9 mouse cellular contexts compared by ENCODE assay signal in genomic region chr7:80379531-80379930, GRCm38 (mm10). TPM values are rescaled to one million over a fixed set of nuclear protein-coding genes. Genes with fewer than 3 reads are reported as not detected.
DNase-seq lines count a peak whose midpoint lies in the region; ATAC-seq and TF ChIP-seq lines count a peak whose summit lies in the region.
"Had no signal": no experiment of that assay in that cellular context is flagged by ENCODE, and none has a peak within 500 bp of the region (broad histone marks: within the 10 kb centered on the region; RNA-seq: fewer than 3 reads in every experiment).

No protein-coding gene starts in this region.

- WGBS in kidney, embryonic 16.5 days = 64% methylated on average over 13 of the region's 13 CpGs
- whole genome bisulfite sequencing in embryonic facial prominence, embryonic 14.5 days = 68% methylated on average over 13 of the region's 13 CpGs
- 51% methylated on average over 13 of the region's 13 CpGs for WGBS in small intestine, adult 2 months
- 61% methylated on average over 13 of the region's 13 CpGs for WGBS in forebrain, embryonic 16.5 days

- TF ChIP-seq RAD21 in MEL (IDR thresholded peaks at IDR 0.05; ENCODE audit: low read depth, low read length) = peak; percentile 18

- H3K79me2 ChIP-seq in MEL (ENCODE audit: control insufficient read depth, insufficient read depth, low read length, poor library complexity) = no peaks in the 10 kb centered on the region

- H3K27me3 ChIP-seq in kidney, embryonic 16.5 days (ENCODE audit: insufficient read depth, low read length) = no peaks in the 10 kb centered on the region
- no peaks in the 10 kb centered on the region for H3K27me3 ChIP-seq in MEL (ENCODE audit: control insufficient read depth in 1 of 2, insufficient read depth in 2 of 2, low read length in 2 of 2)
- H3K27me3 ChIP-seq in embryonic facial prominence, embryonic 14.5 days (replicated peaks; ENCODE audit: control insufficient read depth, insufficient read depth, low read length) = no peaks in the 10 kb centered on the region
- H3K27me3 ChIP-seq in small intestine, adult 2 months (ENCODE audit: control insufficient read depth, insufficient read depth, low read length) = no peaks in the 10 kb centered on the region
- H3K27me3 ChIP-seq in forebrain, embryonic 16.5 days (replicated peaks; ENCODE audit: control insufficient read depth, insufficient read depth, low read length) = no peaks in the 10 kb centered on the region
- H3K27me3 ChIP-seq: embryonic facial prominence, embryonic 13.5 days had no signal

- no peak for TF ChIP-seq POLR2A in MEL (IDR thresholded peaks at IDR 0.05; ENCODE audit: control insufficient read depth in 1 of 2, insufficient read depth in 1 of 2, low read depth in 1 of 2, low read length in 2 of 2, poor library complexity in 1 of 2)
- no peak for TF ChIP-seq POLR2A in small intestine, adult 2 months (IDR thresholded peaks at IDR 0.05; ENCODE audit: low read depth, low read length)

- peak; percentile 46 for DNase-seq in kidney, adult 18-20 months
- peak; percentile 51 for DNase-seq in MEL (ENCODE audit: low read depth, low spot score)
- peak; percentile 12 for DNase-seq in embryonic facial prominence, embryonic 14.5 days (ENCODE audit: low spot score)
- no peak for DNase-seq in gastrocnemius, adult 18-20 months (ENCODE audit: low spot score)

- ATAC-seq in kidney, embryonic 16.5 days (ENCODE audit: low FRiP score, low TSS enrichment) = no peak
- ATAC-seq in embryonic facial prominence, embryonic 14.5 days (ENCODE audit: low read depth) = no peak
- no peak for ATAC-seq in forebrain, embryonic 16.5 days

- TF ChIP-seq CTCF in MEL (IDR thresholded peaks at IDR 0.05 in 2 of 3, conservative IDR thresholded peaks at IDR 0.05 in 1 of 3; ENCODE audit: control insufficient read depth in 1 of 3, insufficient read depth in 1 of 3, low read depth in 2 of 3, low read length in 3 of 3, poor library complexity in 1 of 3, severe bottlenecking in 1 of 3) = peak; percentile 68 to 81 (median 72)
- peak; percentile 61; the same call in 1 of the 2 replicates for TF ChIP-seq CTCF in small intestine, adult 2 months (IDR thresholded peaks at IDR 0.05; ENCODE audit: extremely low read depth, insufficient read length, insufficient replicate concordance, low read depth, low read length)

- peaks cover 14% of the 10 kb centered on the region; the same call in 1 of the 2 replicates for H3K36me3 ChIP-seq in kidney, embryonic 16.5 days (ENCODE audit: insufficient read depth, low read length)
- peaks cover 0 to 14% of the 10 kb centered on the region in 2 experiments; a peak in 2 of 4 replicates for H3K36me3 ChIP-seq in MEL (ENCODE audit: control insufficient read depth in 1 of 2, insufficient read depth in 2 of 2, low read length in 2 of 2)
- 0 out of 2 replicates have a peak, but pooled peaks cover 25% of the 10 kb centered on the region for H3K36me3 ChIP-seq in embryonic facial prominence, embryonic 14.5 days (ENCODE audit: control insufficient read depth, insufficient read depth, low read length)
- H3K36me3 ChIP-seq in small intestine, adult 2 months (ENCODE audit: control insufficient read depth, insufficient read depth, low read length) = 0 out of 2 replicates have a peak, but pooled peaks cover 1% of the 10 kb centered on the region
- no peaks in the 10 kb centered on the region for H3K36me3 ChIP-seq in forebrain, embryonic 16.5 days (ENCODE audit: control insufficient read depth, insufficient read depth)

- H3K4me1 ChIP-seq in kidney, embryonic 16.5 days (ENCODE audit: insufficient read depth, low read length) = peaks cover 3% of the 10 kb centered on the region; the same call in 1 of the 2 replicates
- H3K4me1 ChIP-seq in MEL (ENCODE audit: control insufficient read depth in 1 of 2, insufficient read depth in 2 of 2, low read length in 2 of 2) = peaks cover 5 to 16% of the 10 kb centered on the region in 2 experiments
- no peaks in the 10 kb centered on the region for H3K4me1 ChIP-seq in embryonic facial prominence, embryonic 14.5 days (ENCODE audit: control insufficient read depth, insufficient read depth, low read length)
- H3K4me1 ChIP-seq in small intestine, adult 2 months (ENCODE audit: control insufficient read depth, insufficient read depth, insufficient read length, low read length) = peaks cover 3% of the 10 kb centered on the region; the same call in 1 of the 2 replicates
- no peaks in the 10 kb centered on the region for H3K4me1 ChIP-seq in forebrain, embryonic 16.5 days (replicated peaks; ENCODE audit: control insufficient read depth, insufficient read depth, low read length)
- H3K4me1 ChIP-seq: embryonic facial prominence, embryonic 13.5 days had no signal

- TF ChIP-seq EP300 in MEL (IDR thresholded peaks at IDR 0.05; ENCODE audit: low read depth in 1 of 2, low read length in 2 of 2) = no peak

- no peak overlapping the region for H3K4me3 ChIP-seq in kidney, embryonic 16.5 days (ENCODE audit: low read length)
- H3K4me3 ChIP-seq in MEL (ENCODE audit: control insufficient read depth in 1 of 2, insufficient read depth in 1 of 2, low read depth in 2 of 2, low read length in 2 of 2) = no peak overlapping the region
- no peak overlapping the region for H3K4me3 ChIP-seq in embryonic facial prominence, embryonic 14.5 days (ENCODE audit: low read depth, low read length)
- H3K4me3 ChIP-seq in small intestine, adult 2 months (ENCODE audit: low read depth, low read length) = no peak overlapping the region
- no peak overlapping the region for H3K4me3 ChIP-seq in forebrain, embryonic 16.5 days (replicated peaks; ENCODE audit: low read length)
- H3K4me3 ChIP-seq: embryonic facial prominence, embryonic 13.5 days; limb, embryonic 13.5 days had no signal

- no peaks in the 10 kb centered on the region for H3K9me3 ChIP-seq in kidney, embryonic 16.5 days (ENCODE audit: low read length)
- no peaks in the 10 kb centered on the region for H3K9me3 ChIP-seq in MEL (replicated peaks; ENCODE audit: insufficient read depth, low read length)
- no peaks in the 10 kb centered on the region for H3K9me3 ChIP-seq in embryonic facial prominence, embryonic 14.5 days (ENCODE audit: control insufficient read depth, low read length)
- no peaks in the 10 kb centered on the region for H3K9me3 ChIP-seq in forebrain, embryonic 16.5 days (ENCODE audit: control insufficient read depth, low read length)
- H3K9me3 ChIP-seq: embryonic facial prominence, embryonic 13.5 days; limb, embryonic 13.5 days had no signal

- no peak overlapping the region for H3K27ac ChIP-seq in kidney, embryonic 16.5 days (ENCODE audit: low read length)
- no peak overlapping the region for H3K27ac ChIP-seq in MEL (ENCODE audit: control insufficient read depth, low read depth, low read length)
- no peak overlapping the region for H3K27ac ChIP-seq in embryonic facial prominence, embryonic 14.5 days (replicated peaks; ENCODE audit: low read depth, low read length)
- H3K27ac ChIP-seq in small intestine, adult 2 months (ENCODE audit: insufficient read depth, low read depth, low read length) = no peak overlapping the region
- H3K27ac ChIP-seq in forebrain, embryonic 16.5 days (ENCODE audit: low read length) = no peak overlapping the region
- H3K27ac ChIP-seq: embryonic facial prominence, embryonic 13.5 days; limb, embryonic 13.5 days had no signal

- H3K9ac ChIP-seq in kidney, embryonic 16.5 days (replicated peaks; ENCODE audit: low read length) = no peak overlapping the region
- no peak overlapping the region for H3K9ac ChIP-seq in MEL (ENCODE audit: control insufficient read depth, low read depth, low read length, poor library complexity, severe bottlenecking)
- no peak overlapping the region for H3K9ac ChIP-seq in embryonic facial prominence, embryonic 14.5 days (ENCODE audit: low read depth, low read length)
- no peak overlapping the region for H3K9ac ChIP-seq in forebrain, embryonic 16.5 days (replicated peaks; ENCODE audit: low read depth, low read length)
- H3K9ac ChIP-seq: embryonic facial prominence, embryonic 13.5 days; limb, embryonic 13.5 days had no signal

- H3K4me2 ChIP-seq in kidney, embryonic 16.5 days (replicated peaks; ENCODE audit: low read depth, low read length) = no peak overlapping the region
- H3K4me2 ChIP-seq in embryonic facial prominence, embryonic 14.5 days (ENCODE audit: low read depth, low read length) = no peak overlapping the region
- no peak overlapping the region for H3K4me2 ChIP-seq in forebrain, embryonic 16.5 days (ENCODE audit: low read length)
- H3K4me2 ChIP-seq: embryonic facial prominence, embryonic 13.5 days; limb, embryonic 13.5 days had no signal

RNA-seq across cellular contexts. Expression of gene Fes, which starts 8.2 kb away (rescaled TPM):
- 16.8 and 18.3 TPM in 2 replicates for polyA plus RNA-seq in kidney, embryonic 16.5 days (2015; fragmentation: Nextera tagmentation; extraction: Ambion mirVana)
- 1.3 and 2.7 TPM in 2 replicates for total RNA-seq in MEL (2012; rRNA removed)
- polyA plus RNA-seq in MEL (2012; ENCODE audit: insufficient read depth in 1 of 2, insufficient read length in 2 of 2, low read depth in 1 of 2, low replicate concordance in 2 of 2, missing spikeins in 1 of 2) = 1 to 10 TPM in 1 of 2 experiments, not detected in 1; 6.6 TPM
- 14.6 and 15.7 TPM in 2 replicates for polyA plus RNA-seq in embryonic facial prominence, embryonic 14.5 days (2014; fragmentation: Nextera tagmentation; extraction: Ambion mirVana)
- polyA plus RNA-seq in small intestine, adult 2 months (2012; rRNA removed) = 15.2 and 16.6 TPM in 2 replicates
- 2.8 and 4.7 TPM in 2 replicates for polyA plus RNA-seq in forebrain, embryonic 16.5 days (2015; fragmentation: Nextera tagmentation; extraction: Ambion mirVana)
- 1 to 10 TPM; 2.0 to 3.5 TPM for total RNA-seq in gastrocnemius, adult 18-20 months (2021)

RNA-seq across cellular contexts. Expression of gene Man2a2, which starts 8.4 kb away (rescaled TPM):
- polyA plus RNA-seq in kidney, embryonic 16.5 days (2015; fragmentation: Nextera tagmentation; extraction: Ambion mirVana) = 16.6 and 19.1 TPM in 2 replicates
- 17.4 and 19.2 TPM in 2 replicates for total RNA-seq in MEL (2012; rRNA removed)
- polyA plus RNA-seq in MEL (2012; ENCODE audit: insufficient read depth in 1 of 2, insufficient read length in 2 of 2, low read depth in 1 of 2, low replicate concordance in 2 of 2, missing spikeins in 1 of 2) = 10 to 100 TPM in 1 of 2 experiments, not detected in 1; 38.6 TPM
- 15.7 and 19.3 TPM in 2 replicates for polyA plus RNA-seq in embryonic facial prominence, embryonic 14.5 days (2014; fragmentation: Nextera tagmentation; extraction: Ambion mirVana)
- 16.8 and 30.2 TPM in 2 replicates for polyA plus RNA-seq in small intestine, adult 2 months (2012; rRNA removed)
- 19.9 and 24.0 TPM in 2 replicates for polyA plus RNA-seq in forebrain, embryonic 16.5 days (2015; fragmentation: Nextera tagmentation; extraction: Ambion mirVana)
- total RNA-seq in gastrocnemius, adult 18-20 months (2021) = 100 to 1,000 TPM; 132 to 136 TPM

RNA-seq across cellular contexts. Expression of gene Furin, which starts 25.7 kb away (rescaled TPM):
- polyA plus RNA-seq in kidney, embryonic 16.5 days (2015; fragmentation: Nextera tagmentation; extraction: Ambion mirVana) = 13.4 and 13.7 TPM in 2 replicates
- total RNA-seq in MEL (2012; rRNA removed) = 11.6 and 13.7 TPM in 2 replicates
- polyA plus RNA-seq in MEL (2012; ENCODE audit: insufficient read depth in 1 of 2, insufficient read length in 2 of 2, low read depth in 1 of 2, low replicate concordance in 2 of 2, missing spikeins in 1 of 2) = 10 to 100 TPM in 1 of 2 experiments, not detected in 1; 32.3 TPM
- 17.2 and 18.4 TPM in 2 replicates for polyA plus RNA-seq in embryonic facial prominence, embryonic 14.5 days (2014; fragmentation: Nextera tagmentation; extraction: Ambion mirVana)
- polyA plus RNA-seq in small intestine, adult 2 months (2012; rRNA removed) = 75.2 and 117 TPM in 2 replicates
- 4.4 TPM in 2 replicates for polyA plus RNA-seq in forebrain, embryonic 16.5 days (2015; fragmentation: Nextera tagmentation; extraction: Ambion mirVana)
- 10 to 100 TPM; 52.8 to 53.9 TPM for total RNA-seq in gastrocnemius, adult 18-20 months (2021)

RNA-seq across cellular contexts. Expression of gene Hddc3, which starts 36.6 kb away (rescaled TPM):
- 22.6 and 23.8 TPM in 2 replicates for polyA plus RNA-seq in kidney, embryonic 16.5 days (2015; fragmentation: Nextera tagmentation; extraction: Ambion mirVana)
- 47.6 and 58.1 TPM in 2 replicates for total RNA-seq in MEL (2012; rRNA removed)
- 10 to 100 TPM in 1 of 2 experiments, not detected in 1; 47.1 TPM for polyA plus RNA-seq in MEL (2012; ENCODE audit: insufficient read depth in 1 of 2, insufficient read length in 2 of 2, low read depth in 1 of 2, low replicate concordance in 2 of 2, missing spikeins in 1 of 2)
- 19.6 and 22.8 TPM in 2 replicates for polyA plus RNA-seq in embryonic facial prominence, embryonic 14.5 days (2014; fragmentation: Nextera tagmentation; extraction: Ambion mirVana)
- 5.2 and 7.2 TPM in 2 replicates for polyA plus RNA-seq in small intestine, adult 2 months (2012; rRNA removed)
- polyA plus RNA-seq in forebrain, embryonic 16.5 days (2015; fragmentation: Nextera tagmentation; extraction: Ambion mirVana) = 22.5 and 23.8 TPM in 2 replicates
- total RNA-seq in gastrocnemius, adult 18-20 months (2021) = 10 to 100 TPM; 28.8 to 31.7 TPM

RNA-seq across cellular contexts. Expression of gene Unc45a, which starts 38.7 kb away (rescaled TPM):
- 46.5 and 48.2 TPM in 2 replicates for polyA plus RNA-seq in kidney, embryonic 16.5 days (2015; fragmentation: Nextera tagmentation; extraction: Ambion mirVana)
- 20.3 and 28.2 TPM in 2 replicates for total RNA-seq in MEL (2012; rRNA removed)
- polyA plus RNA-seq in MEL (2012; ENCODE audit: insufficient read depth in 1 of 2, insufficient read length in 2 of 2, low read depth in 1 of 2, low replicate concordance in 2 of 2, missing spikeins in 1 of 2) = 10 to 100 TPM in 1 of 2 experiments, not detected in 1; 26.1 TPM
- 34.1 and 39.7 TPM in 2 replicates for polyA plus RNA-seq in embryonic facial prominence, embryonic 14.5 days (2014; fragmentation: Nextera tagmentation; extraction: Ambion mirVana)
- polyA plus RNA-seq in small intestine, adult 2 months (2012; rRNA removed) = 37.1 and 66.6 TPM in 2 replicates
- 47.7 and 56.3 TPM in 2 replicates for polyA plus RNA-seq in forebrain, embryonic 16.5 days (2015; fragmentation: Nextera tagmentation; extraction: Ambion mirVana)
- 10 to 100 TPM in 1 of 2 experiments, 1 to 10 TPM in 1; 9.9 to 10.1 TPM for total RNA-seq in gastrocnemius, adult 18-20 months (2021)
